Mouse (Mus musculus): ENCODE data around the gene Ctu2. TPM values are rescaled to one million over a fixed set of nuclear protein-coding genes. Genes with fewer than 3 reads are reported as not detected.
A peak's percentile ranks its signal among the peaks of the same experiment; 100 is the strongest.

Gene Ctu2
- total RNA-seq, 1 experiment from 2014 or later: 10.0 TPM

GRCm38 (mm10) chr8:122522796-122523651, 47.1 kb downstream of the Ctu2 start:
- no peak; a peak in 1 of 4 replicates for ATAC-seq (replicated peaks in 1 of 2; ENCODE audit: insufficient read depth in 1 of 2, low FRiP score in 2 of 2, low TSS enrichment in 1 of 2, low read depth in 1 of 2, poor library complexity in 2 of 2, severe bottlenecking in 2 of 2)

GRCm38 (mm10) chr8:122523652-122524360, 47.9 kb downstream of the Ctu2 start:
- ATAC-seq (replicated peaks in 1 of 2; ENCODE audit: insufficient read depth in 1 of 2, low FRiP score in 2 of 2, low TSS enrichment in 1 of 2, low read depth in 1 of 2, poor library complexity in 2 of 2, severe bottlenecking in 2 of 2): no peak

- ATAC-seq (replicated peaks in 1 of 2; ENCODE audit: insufficient read depth in 1 of 2, low FRiP score in 2 of 2, low TSS enrichment in 1 of 2, low read depth in 1 of 2, poor library complexity in 2 of 2, severe bottlenecking in 2 of 2): no peak
Measured at GRCm38 (mm10) chr8:122524506-122524905, 48.6 kb downstream of the Ctu2 start.

GRCm38 (mm10) chr8:122525004-122525403, 49.1 kb downstream of the Ctu2 start:
- ATAC-seq (replicated peaks in 1 of 2; ENCODE audit: insufficient read depth in 1 of 2, low FRiP score in 2 of 2, low TSS enrichment in 1 of 2, low read depth in 1 of 2, poor library complexity in 2 of 2, severe bottlenecking in 2 of 2): no peak

- no peak for ATAC-seq (replicated peaks in 1 of 2; ENCODE audit: insufficient read depth in 1 of 2, low FRiP score in 2 of 2, low TSS enrichment in 1 of 2, low read depth in 1 of 2, poor library complexity in 2 of 2, severe bottlenecking in 2 of 2)
Measured at GRCm38 (mm10) chr8:122526084-122526483, 50.1 kb downstream of the Ctu2 start.

GRCm38 (mm10) chr8:122526526-122527170, 50.7 kb downstream of the Ctu2 start:
- peak in 1 of 2 experiments; percentile 12; a peak in 1 of 4 replicates for ATAC-seq (replicated peaks in 1 of 2; ENCODE audit: insufficient read depth in 1 of 2, low FRiP score in 2 of 2, low TSS enrichment in 1 of 2, low read depth in 1 of 2, poor library complexity in 2 of 2, severe bottlenecking in 2 of 2)

GRCm38 (mm10) chr8:122527937-122528336, 52.0 kb downstream of the Ctu2 start:
- no peak for ATAC-seq (replicated peaks in 1 of 2; ENCODE audit: insufficient read depth in 1 of 2, low FRiP score in 2 of 2, low TSS enrichment in 1 of 2, low read depth in 1 of 2, poor library complexity in 2 of 2, severe bottlenecking in 2 of 2)

GRCm38 (mm10) chr8:122529159-122529558, 53.2 kb downstream of the Ctu2 start:
- ATAC-seq (replicated peaks in 1 of 2; ENCODE audit: insufficient read depth in 1 of 2, low FRiP score in 2 of 2, low TSS enrichment in 1 of 2, low read depth in 1 of 2, poor library complexity in 2 of 2, severe bottlenecking in 2 of 2): no peak

- ATAC-seq (replicated peaks in 1 of 2; ENCODE audit: insufficient read depth in 1 of 2, low FRiP score in 2 of 2, low TSS enrichment in 1 of 2, low read depth in 1 of 2, poor library complexity in 2 of 2, severe bottlenecking in 2 of 2): no peak
Measured at GRCm38 (mm10) chr8:122531312-122531711, 55.4 kb downstream of the Ctu2 start.

Other genes with a start within 250 kb of the Ctu2 start
- gene Zfpm1, start 194.0 kb upstream of the Ctu2 start, total RNA-seq (2017): 21.8 and 70.4 TPM in 2 replicates
- not detected in 2 replicates for gene Trhr2, start 115.4 kb upstream of the Ctu2 start, total RNA-seq (2017)
- gene Zc3h18, start 99.5 kb upstream of the Ctu2 start, total RNA-seq (2017): 71.2 and 73.6 TPM in 2 replicates
- gene Il17c, start 54.1 kb upstream of the Ctu2 start, total RNA-seq (2017): not detected in 2 replicates
- 35.2 and 89.7 TPM in 2 replicates for gene Cyba, start 43.2 kb upstream of the Ctu2 start, total RNA-seq (2017)
- 4.8 and 6.7 TPM in 2 replicates for gene Mvd, start 32.7 kb upstream of the Ctu2 start, total RNA-seq (2017)
- gene Snai3, start 15.4 kb upstream of the Ctu2 start, total RNA-seq (2017): not detected in 2 replicates
- 49.4 and 52.2 TPM in 2 replicates for gene Rnf166, start 79 bp upstream of the Ctu2 start, total RNA-seq (2017)
- gene Piezo1, start 75.2 kb downstream of the Ctu2 start, total RNA-seq (2017): 12.9 and 23.6 TPM in 2 replicates
- gene Cdt1, start 91.9 kb downstream of the Ctu2 start, total RNA-seq (2017): 30.8 and 33.1 TPM in 2 replicates
- 80.7 and 87.1 TPM in 2 replicates for gene Aprt, start 100.8 kb downstream of the Ctu2 start, total RNA-seq (2017)
- gene Galns, start 135.3 kb downstream of the Ctu2 start, total RNA-seq (2017): 13.9 and 15.1 TPM in 2 replicates
- gene Trappc2l, start 135.5 kb downstream of the Ctu2 start, total RNA-seq (2017): 9.6 and 19.3 TPM in 2 replicates
- gene Pabpn1l, start 146.6 kb downstream of the Ctu2 start, total RNA-seq (2017): not detected in 2 replicates
- gene Cbfa2t3, start 223.0 kb downstream of the Ctu2 start, total RNA-seq (2017): 15.9 and 20.5 TPM in 2 replicates